Mouse (Mus musculus) spleen, adult 2 months (tissue): ENCODE data around the gene Prx. TPM values are rescaled to one million over a fixed set of nuclear protein-coding genes. Genes with fewer than 3 reads are reported as not detected.

ENCODE experiments used
- DNase-seq, 2 experiments: peaks; one replicate each; pipeline versions ENCODE4 v3.0.0 to v3.0.0-alpha.2; 2012 to 2021; ENCODE audit warnings: low spot score in 2 of 2, low read depth in 1 of 2
- H3K27ac ChIP-seq: fragments of 200-500 bp; 2 replicates; pipeline ENCODE4 v1.5.1; 2012; ENCODE audit warnings: low read length, inconsistent platforms; ENCODE audit not compliant: insufficient read depth
- H3K27me3 ChIP-seq: fragments of 200-500 bp; 2 replicates; pipeline ENCODE4 v1.6.1; 2012; ENCODE audit warnings: mild to moderate bottlenecking, moderate library complexity, low read length, inconsistent platforms; ENCODE audit not compliant: control insufficient read depth, insufficient read depth
- H3K36me3 ChIP-seq: fragments of 200-500 bp; 2 replicates; pipeline ENCODE4 v1.6.1; 2012; ENCODE audit warnings: mild to moderate bottlenecking, low read length, inconsistent platforms; ENCODE audit not compliant: control insufficient read depth, insufficient read depth
- H3K4me1 ChIP-seq: fragments of 200-500 bp; 2 replicates; pipeline ENCODE4 v1.6.1; 2011; ENCODE audit warnings: inconsistent platforms; ENCODE audit not compliant: control insufficient read depth, insufficient read depth, insufficient read length
- H3K4me3 ChIP-seq: fragments of 200-500 bp; 2 replicates; pipeline ENCODE4 v1.5.1; 2011; ENCODE audit warnings: mild to moderate bottlenecking, inconsistent platforms; ENCODE audit not compliant: insufficient read depth, insufficient read length; ENCODE audit errors: extremely low read depth
- CTCF ChIP-seq: fragments of 200-500 bp; IDR thresholded peaks from 2 replicates; pipeline ENCODE4 v1.5.1; 2011; ENCODE audit warnings: mild to moderate bottlenecking, inconsistent platforms; ENCODE audit not compliant: insufficient read depth, insufficient read length, insufficient replicate concordance; ENCODE audit errors: extremely low read depth
- POLR2A ChIP-seq: fragments of 200-500 bp; IDR thresholded peaks from 2 replicates; pipeline ENCODE4 v1.6.1; 2011; ENCODE audit warnings: low read depth, low read length, inconsistent platforms
- WGBS: fragments of 180-500 bp; shearing (Covaris S2); methylation state at CpG from one replicate; pipeline ENCODE4 v1.1.7; 2018; 5-methylcytosine and 5-hydroxymethylcytosine counted together
- polyA plus RNA-seq: library from polyadenylated mRNA; depleted of rRNA; stranded (reverse); fragments of >200 nt; gene quantifications from 2 replicates; pipeline ENCODE4 v1.2.3, GENCODE M21; 2012

Prx gene
- polyA plus RNA-seq, 1 experiment = 0.72 TPM

DNA sequence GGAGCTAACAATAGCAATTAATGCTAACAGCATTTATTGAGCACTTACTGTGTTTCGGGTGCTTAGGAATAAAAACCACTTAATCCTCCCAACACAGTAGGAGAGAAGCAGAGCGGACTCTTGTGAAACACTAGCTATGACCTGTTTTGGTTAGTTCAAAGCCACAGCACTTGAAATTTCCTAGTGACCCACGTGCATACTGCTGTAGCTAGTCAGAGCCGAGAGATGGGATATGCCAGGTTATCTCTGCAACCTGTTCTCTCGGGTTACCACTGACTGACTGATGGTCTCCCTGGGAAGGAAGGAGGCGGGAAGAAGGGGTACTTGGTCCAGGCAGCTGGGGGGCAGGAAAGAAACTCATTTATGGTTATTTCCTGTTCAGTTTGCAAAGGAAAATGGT is 38.6 kb upstream of the Prx start:
- 65% methylated on average over 6 of the region's 6 CpGs for WGBS
- no peak overlapping the region for H3K4me3 ChIP-seq
- DNase-seq = no peak
- no peak for TF ChIP-seq CTCF
- TF ChIP-seq POLR2A = no peak
- no peak overlapping the region for H3K27ac ChIP-seq
- H3K36me3 ChIP-seq = peaks cover 10% of the 10 kb centered on the region
- H3K27me3 ChIP-seq = no peaks in the 10 kb centered on the region
- H3K4me1 ChIP-seq = peaks cover under 1% of the 10 kb centered on the region; the same call in 1 of the 2 replicates

DNA sequence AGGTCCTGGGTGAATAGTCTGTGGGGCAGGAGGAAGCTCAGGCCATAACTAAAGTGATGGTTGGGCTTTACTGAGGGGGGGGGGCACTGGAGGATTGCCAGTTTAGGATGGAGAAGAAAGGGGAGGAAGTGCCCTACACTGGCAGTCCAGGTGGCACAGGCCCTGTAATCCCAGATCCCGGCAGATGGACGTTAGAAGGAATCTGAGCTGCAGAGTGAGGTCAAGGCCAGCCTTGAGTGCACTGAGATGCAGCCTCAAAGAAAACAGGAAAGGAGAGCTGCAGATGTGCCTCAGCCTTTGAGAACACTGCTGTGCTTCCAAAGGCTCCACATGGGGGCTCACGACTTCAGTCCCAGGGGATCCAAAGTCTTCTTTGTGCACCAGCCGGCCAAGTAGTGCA is 31.5 kb upstream of the Prx start:
- Histone ChIP-seq H3K36me3 (peaks cover 3% of the 10 kb centered on the region; the same call in 1 of the 2 replicates), H3K27me3 (no peaks in the 10 kb centered on the region), H3K4me1 (no peaks in the 10 kb centered on the region), H3K27ac (no peak overlapping the region), H3K4me3 (no peak overlapping the region)
- DNase-seq = no peak
- TF ChIP-seq CTCF (no peak), POLR2A (no peak)
- 42% methylated on average over 4 of the region's 4 CpGs for WGBS

DNA sequence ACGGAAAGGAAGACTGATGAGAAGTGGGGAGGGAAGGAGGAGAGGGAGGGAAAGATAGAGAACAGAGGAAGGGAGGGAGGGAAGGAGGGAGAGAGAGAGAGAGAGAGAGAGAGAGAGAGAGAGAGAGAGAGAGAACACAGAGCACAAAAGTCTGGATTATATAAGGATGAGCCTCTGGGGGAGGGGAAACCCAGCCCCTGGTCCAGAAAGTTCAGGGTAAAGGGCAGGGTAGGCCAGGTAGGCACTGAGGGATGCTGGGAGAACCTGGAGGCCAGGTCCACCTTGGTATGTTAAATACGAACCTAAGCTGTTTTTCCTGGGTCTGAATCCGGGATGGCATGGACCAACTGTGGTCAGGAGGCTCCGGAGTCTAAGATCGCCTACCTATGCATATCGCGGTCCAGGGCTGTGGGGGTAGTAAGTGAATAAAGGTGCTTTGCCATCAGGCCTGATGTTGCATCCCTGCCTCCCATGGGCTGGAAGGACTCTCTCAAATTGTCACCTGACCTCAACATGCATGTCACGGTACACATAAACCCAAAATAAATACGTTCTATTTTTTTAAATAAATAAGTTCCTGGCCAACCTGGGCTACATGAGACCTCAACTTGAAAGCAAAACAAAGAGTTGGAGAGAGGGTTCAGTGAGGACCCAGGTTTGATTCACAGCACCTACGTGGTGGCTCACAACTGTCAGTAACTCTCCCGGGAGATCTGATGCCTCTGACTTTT is 27.6 kb upstream of the Prx start:
- 93% methylated on average over 11 of the region's 11 CpGs for WGBS
- TF ChIP-seq POLR2A = no peak
- no peak for TF ChIP-seq CTCF
- Histone ChIP-seq H3K4me1 (no peaks in the 10 kb centered on the region), H3K4me3 (no peak overlapping the region), H3K36me3 (peaks cover 5% of the 10 kb centered on the region), H3K27ac (no peak overlapping the region), H3K27me3 (no peaks in the 10 kb centered on the region)
- DNase-seq = no peak

DNA sequence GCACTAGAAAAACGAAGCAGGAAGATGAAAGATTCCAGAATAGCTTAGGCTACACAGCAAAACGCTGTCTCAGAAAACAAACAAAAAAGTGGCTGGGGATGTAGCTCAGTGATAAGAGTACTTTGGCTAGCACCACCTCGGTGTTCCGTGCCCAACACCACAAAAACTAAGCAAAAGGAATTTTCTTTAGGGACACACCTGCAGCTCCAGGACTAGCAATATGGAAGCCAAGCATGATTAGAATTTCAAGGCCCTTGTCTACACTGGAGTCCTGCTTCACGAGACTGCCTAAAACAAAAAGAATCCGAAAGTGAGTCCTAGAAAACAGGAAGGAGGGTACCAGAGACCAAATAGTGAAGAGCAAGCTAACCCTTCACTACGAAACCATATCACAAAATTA is 26.5 kb upstream of the Prx start:
- no peaks in the 10 kb centered on the region for H3K4me1 ChIP-seq
- peak overlapping the region; percentile 83 for H3K27ac ChIP-seq
- no peak for DNase-seq
- 8% methylated on average over 7 of the region's 7 CpGs for WGBS
- peaks cover 9% of the 10 kb centered on the region for H3K36me3 ChIP-seq
- H3K4me3 ChIP-seq = peak overlapping the region; percentile 89
- H3K27me3 ChIP-seq = no peaks in the 10 kb centered on the region
- no peak for TF ChIP-seq POLR2A
- TF ChIP-seq CTCF = no peak

DNA sequence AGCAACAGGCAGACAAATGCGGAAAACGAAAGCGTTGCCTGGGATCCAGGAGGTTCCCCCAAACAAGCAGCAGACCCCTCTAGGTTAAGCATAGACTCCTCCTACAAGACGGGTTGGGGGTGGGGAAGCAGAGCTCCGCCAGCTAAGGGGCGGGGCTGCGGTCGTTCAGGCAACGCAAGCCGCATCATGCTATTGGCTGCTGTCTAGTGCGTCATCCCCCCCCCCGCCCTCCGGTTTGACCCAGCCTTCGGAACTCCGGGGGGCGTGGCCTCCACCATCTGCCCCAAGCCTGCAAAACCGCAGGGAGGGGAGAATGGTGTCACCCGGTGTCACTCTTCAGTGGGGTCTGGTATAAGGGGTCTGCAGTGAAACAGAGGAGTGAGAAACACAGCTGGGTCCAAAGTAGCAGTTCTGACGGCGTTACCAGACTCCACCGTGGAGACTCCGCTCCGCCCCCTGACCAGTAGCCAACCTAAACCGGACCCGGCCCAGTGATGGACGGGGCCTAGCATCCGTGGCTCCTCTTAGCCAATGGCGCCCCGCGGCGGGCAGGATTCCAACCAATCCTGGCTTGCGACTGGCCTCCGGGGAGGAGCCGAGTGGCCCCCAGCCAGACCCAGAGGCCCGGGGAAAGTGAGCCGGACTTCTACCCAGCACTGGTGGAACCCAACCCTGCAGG is 25.8 kb upstream of the Prx start, which contains the start of gene Sertad3:
Gene Sertad3, plus strand, starts transcription at position 613 of the 679 bp plus-strand sequence.
- no peaks in the 10 kb centered on the region for H3K4me1 ChIP-seq
- WGBS = under 1% methylated on average over 36 of the region's 36 CpGs

DNA sequence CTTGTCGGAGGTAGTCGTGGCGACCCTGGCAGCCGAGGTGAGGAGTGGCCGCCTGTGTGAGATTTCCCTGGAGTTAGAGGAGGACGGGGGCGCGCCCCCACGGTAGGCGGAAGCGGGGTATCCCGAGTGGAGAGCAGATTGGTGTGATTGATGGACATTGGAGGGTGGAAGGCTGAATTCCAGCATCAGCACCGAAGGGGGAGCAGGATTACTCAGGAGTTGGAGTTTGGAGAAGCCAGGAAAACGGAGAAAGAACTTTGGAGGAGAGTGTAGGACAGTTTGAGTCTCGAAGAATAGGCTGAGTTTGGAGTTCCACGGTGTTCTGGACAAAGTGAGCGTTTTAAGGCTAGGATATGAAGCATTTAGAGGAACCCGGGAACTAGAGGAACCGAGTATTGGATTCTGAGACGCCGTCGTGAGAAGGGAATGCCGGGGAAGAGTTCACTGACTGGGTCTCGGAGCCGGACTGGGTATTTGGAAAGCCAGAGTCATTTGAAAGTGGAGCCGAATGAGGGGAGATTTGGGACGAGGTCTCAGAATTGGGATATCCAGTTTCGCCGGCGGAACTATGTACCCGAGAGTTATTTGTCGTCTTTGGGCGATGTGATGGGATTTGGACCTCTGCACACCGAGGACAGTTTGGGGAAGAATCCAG is 25.2 kb upstream of the Prx start:
- WGBS = under 1% methylated on average over 34 of the region's 34 CpGs
- peak in 1 of 2 experiments; percentile 28 for DNase-seq
- Histone ChIP-seq H3K4me1 (no peaks in the 10 kb centered on the region), H3K27me3 (no peaks in the 10 kb centered on the region), H3K36me3 (peaks cover 9% of the 10 kb centered on the region), H3K27ac (peak overlapping the region; percentile 93), H3K4me3 (peak overlapping the region; percentile 89)
- no peak for TF ChIP-seq POLR2A
- no peak for TF ChIP-seq CTCF

More for the DNA sequence above, 25.8 kb upstream of the Prx start, which contains the start of gene Sertad3:
- Histone ChIP-seq H3K27me3 (no peaks in the 10 kb centered on the region), H3K36me3 (peaks cover 9% of the 10 kb centered on the region), H3K4me3 (peak within 1 kb of the TSS; percentile 89), H3K27ac (peak within 1 kb of the TSS; percentile 93)
- peak; percentile 97 to 98 for DNase-seq
- TF ChIP-seq POLR2A (peak; percentile 34; the same call in 1 of the 2 replicates), CTCF (no peak)
